Mouse (Mus musculus): ENCODE measurements at regions not wholly inside any gene's neighbourhood (a gene's known extent, or its start where the extent isn't known, plus 50 kb on each side); places are given as distances from the start of the nearest gene placed in this dataset.
A peak's percentile ranks its signal among the peaks of the same experiment; 100 is the strongest.

GRCm38 (mm10) chr9:49873550-49873949 is 74.8 kb upstream of the Ncam1 start:
- peak; percentile 86 for DNase-seq (ENCODE audit: low read depth, low spot score)

- no peak for DNase-seq (ENCODE audit: low read depth, low spot score)
Observed at GRCm38 (mm10) chr9:49851522-49851921, 52.8 kb upstream of the Ncam1 start.

- DNase-seq (ENCODE audit: low read depth, low spot score): no peak
Observed at GRCm38 (mm10) chr9:49849442-49849841, 50.7 kb upstream of the Ncam1 start.

- DNase-seq (ENCODE audit: low read depth, low spot score): no peak
Observed at GRCm38 (mm10) chr9:49848943-49849342, 50.2 kb upstream of the Ncam1 start.
